Mouse (Mus musculus) E14TG2a.4 (cell line): ENCODE results near the gene Oxgr1.
"Not testable (repeated sequence)": the region's sequence is repeated elsewhere in the genome, so short reads cannot be mapped to it uniquely, and the experiment has no call there.

ENCODE experiments used
- H3K27me3 ChIP-seq: 2 replicates; pipeline ENCODE4 v1.6.1; 2014; ENCODE audit warnings: low read length, control low read depth; ENCODE audit not compliant: insufficient read depth
- H3K36me3 ChIP-seq: 2 replicates; pipeline ENCODE4 v1.6.1; 2014; ENCODE audit warnings: low read length, control low read depth; ENCODE audit not compliant: insufficient read depth
- H3K4me1 ChIP-seq: replicated peaks from 2 replicates; pipeline ENCODE4 v1.6.1; 2014; ENCODE audit warnings: low read depth, low read length, control low read depth
- H3K4me3 ChIP-seq: replicated peaks from 2 replicates; pipeline ENCODE4 v1.5.1; 2014; ENCODE audit warnings: mild to moderate bottlenecking, low read length
- H3K9me3 ChIP-seq: 2 replicates; pipeline ENCODE4 v1.6.1; 2014; ENCODE audit warnings: low read length, control low read depth
- CTCF ChIP-seq: conservative IDR thresholded peaks from 2 replicates; pipeline ENCODE4 v1.5.1; 2014; ENCODE audit warnings: low read length
- NANOG ChIP-seq: IDR thresholded peaks from 2 replicates; pipeline ENCODE4 v1.6.1; 2014; ENCODE audit warnings: borderline replicate concordance, low read length, mixed read lengths
- POU5F1 ChIP-seq: IDR thresholded peaks from 2 replicates; pipeline ENCODE4 v1.6.1; 2014; ENCODE audit warnings: low read length, borderline replicate concordance

Gene Oxgr1

DNA sequence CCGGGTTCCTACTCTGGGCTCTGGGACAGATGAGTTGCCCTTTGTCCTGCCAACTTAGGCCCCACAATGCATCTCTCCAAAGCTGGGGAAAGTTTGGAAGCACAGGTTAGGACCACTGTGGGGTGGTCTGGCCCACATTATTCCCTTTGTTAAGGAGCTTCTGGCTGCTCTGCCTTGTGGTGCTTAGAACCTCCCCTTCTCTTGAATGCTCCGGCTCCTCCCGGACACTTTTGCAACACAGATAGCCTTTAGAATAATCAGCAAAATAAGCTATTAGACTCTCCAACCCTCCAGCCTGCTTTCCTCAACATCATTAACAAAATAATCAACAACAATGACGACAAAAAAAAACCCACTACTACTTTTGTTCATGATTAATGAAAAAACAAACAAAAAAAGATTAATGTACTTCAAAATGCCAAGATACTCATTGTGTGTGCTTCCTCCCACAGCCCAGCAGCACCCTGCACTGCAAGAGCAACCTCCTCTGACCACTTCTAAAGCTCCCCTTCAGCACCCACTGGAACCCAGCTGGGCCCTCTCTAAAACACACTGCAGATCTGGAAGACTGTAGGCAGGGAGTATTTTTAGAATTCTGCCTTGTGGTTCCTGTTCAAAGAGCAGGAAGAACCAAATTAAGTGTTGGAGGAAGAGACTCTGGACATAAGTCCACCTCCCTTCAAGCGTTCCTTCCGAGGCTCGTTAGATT, 53.1 kb downstream of the Oxgr1 start:
- Histone ChIP-seq H3K9me3 (no peaks in the 10 kb centered on the region), H3K27me3 (no peaks in the 10 kb centered on the region), H3K4me1 (peaks cover 12% of the 10 kb centered on the region), H3K4me3 (no peak overlapping the region), H3K36me3 (no peaks in the 10 kb centered on the region)
- TF ChIP-seq NANOG: no peak
- no peak for TF ChIP-seq CTCF
- TF ChIP-seq POU5F1: no peak

DNA sequence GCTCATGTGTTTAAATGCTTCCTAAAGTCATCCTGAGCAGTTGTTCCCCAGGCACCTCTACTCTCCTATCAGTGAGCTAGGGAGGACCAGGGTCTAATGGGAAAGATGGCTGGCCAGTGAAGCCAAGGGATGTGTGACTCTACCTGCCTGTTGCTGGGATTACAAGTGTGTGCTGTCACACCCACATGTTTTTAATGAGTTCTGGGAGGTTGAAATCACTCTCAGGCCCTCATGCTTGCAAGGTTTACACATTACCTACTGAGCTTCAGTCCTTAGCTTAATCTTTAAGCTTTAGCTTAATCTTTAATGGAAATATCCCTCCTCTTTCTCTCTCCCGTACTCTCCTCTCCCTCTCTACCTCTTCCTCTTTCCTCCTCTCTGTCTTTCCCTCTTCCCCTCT, 55.0 kb downstream of the Oxgr1 start:
- H3K9me3 ChIP-seq: no peaks in the 10 kb centered on the region
- no peak for TF ChIP-seq CTCF
- no peak for TF ChIP-seq POU5F1
- no peak for TF ChIP-seq NANOG
- no peaks in the 10 kb centered on the region for H3K36me3 ChIP-seq
- H3K4me3 ChIP-seq: no peak overlapping the region
- no peaks in the 10 kb centered on the region for H3K27me3 ChIP-seq
- peaks cover 12% of the 10 kb centered on the region for H3K4me1 ChIP-seq

DNA sequence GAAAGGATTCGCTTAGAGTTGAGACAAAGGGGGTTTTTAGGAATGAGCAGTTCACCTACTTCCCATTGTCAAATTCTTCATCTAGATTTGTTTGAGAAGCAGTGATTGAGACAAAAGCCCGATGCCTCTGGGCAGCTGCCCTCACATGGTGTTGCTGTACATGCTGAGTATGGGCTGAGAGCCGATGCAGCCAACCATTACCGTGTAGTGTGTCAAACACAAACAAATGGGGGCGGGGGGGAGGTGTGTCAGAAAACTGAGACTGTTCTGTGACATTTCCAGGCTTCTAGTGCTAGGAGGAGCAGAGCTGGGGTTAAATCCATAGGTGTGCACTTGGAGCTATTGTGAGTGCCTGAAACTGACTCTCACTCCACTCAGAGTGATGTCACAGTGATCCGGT, 55.5 kb downstream of the Oxgr1 start:
- no peaks in the 10 kb centered on the region for H3K9me3 ChIP-seq
- TF ChIP-seq NANOG: no peak
- no peak for TF ChIP-seq CTCF
- no peak for TF ChIP-seq POU5F1
- H3K4me1 ChIP-seq: peaks cover 12% of the 10 kb centered on the region
- H3K27me3 ChIP-seq: no peaks in the 10 kb centered on the region
- no peak overlapping the region for H3K4me3 ChIP-seq
- H3K36me3 ChIP-seq: no peaks in the 10 kb centered on the region

DNA sequence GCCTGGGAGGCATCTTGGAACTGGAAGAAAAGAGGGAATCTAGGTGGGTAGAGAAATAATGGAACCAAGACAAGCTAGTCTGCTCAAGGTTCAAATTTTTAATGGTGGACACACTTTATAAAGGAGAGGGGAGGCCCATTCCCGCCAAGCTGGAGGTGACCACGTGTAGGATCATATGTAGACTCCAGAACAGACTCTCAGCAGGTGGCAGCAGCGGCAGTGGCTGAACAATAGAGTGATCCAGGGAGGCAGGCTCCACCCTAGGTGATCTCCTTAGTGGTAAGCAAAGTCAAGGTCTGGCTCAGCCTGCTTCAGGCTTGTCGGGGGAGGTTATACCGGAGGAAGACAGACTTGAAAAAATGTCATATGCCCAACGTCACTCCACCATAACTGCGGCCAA, 55.9 kb downstream of the Oxgr1 start:
- H3K27me3 ChIP-seq: not testable (repeated sequence)

DNA sequence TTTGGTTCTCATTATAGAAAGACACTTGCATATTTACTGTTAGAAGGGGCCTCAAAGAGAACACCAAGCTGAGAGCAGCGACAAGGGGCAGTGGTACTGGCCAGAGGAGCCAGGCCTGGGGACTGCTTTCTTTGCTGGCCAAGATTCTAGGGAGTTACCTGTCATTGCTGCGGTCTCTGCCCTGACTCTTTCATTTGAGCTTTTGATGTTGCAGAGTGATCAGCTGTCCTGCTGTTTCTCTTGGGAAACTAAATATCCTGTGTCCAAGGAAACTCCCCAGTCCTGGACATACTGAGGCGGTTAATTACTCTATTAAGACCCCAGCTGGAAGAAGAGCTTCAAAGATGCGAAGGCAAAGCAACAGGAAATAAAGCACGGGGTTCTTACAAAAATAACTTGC, 60.9 kb downstream of the Oxgr1 start:
- Histone ChIP-seq H3K9me3 (no peaks in the 10 kb centered on the region), H3K36me3 (no peaks in the 10 kb centered on the region), H3K4me3 (no peak overlapping the region), H3K27me3 (no peaks in the 10 kb centered on the region), H3K4me1 (peaks cover 3% of the 10 kb centered on the region; the same call in 1 of the 2 replicates)
- TF ChIP-seq NANOG: no peak
- TF ChIP-seq CTCF: no peak
- no peak for TF ChIP-seq POU5F1

More for the DNA sequence above, 55.9 kb downstream of the Oxgr1 start:
- H3K4me3 ChIP-seq, H3K9me3 ChIP-seq, H3K36me3 ChIP-seq: not testable (repeated sequence)
- H3K4me1 ChIP-seq: peaks cover 12% of the 10 kb centered on the region

DNA sequence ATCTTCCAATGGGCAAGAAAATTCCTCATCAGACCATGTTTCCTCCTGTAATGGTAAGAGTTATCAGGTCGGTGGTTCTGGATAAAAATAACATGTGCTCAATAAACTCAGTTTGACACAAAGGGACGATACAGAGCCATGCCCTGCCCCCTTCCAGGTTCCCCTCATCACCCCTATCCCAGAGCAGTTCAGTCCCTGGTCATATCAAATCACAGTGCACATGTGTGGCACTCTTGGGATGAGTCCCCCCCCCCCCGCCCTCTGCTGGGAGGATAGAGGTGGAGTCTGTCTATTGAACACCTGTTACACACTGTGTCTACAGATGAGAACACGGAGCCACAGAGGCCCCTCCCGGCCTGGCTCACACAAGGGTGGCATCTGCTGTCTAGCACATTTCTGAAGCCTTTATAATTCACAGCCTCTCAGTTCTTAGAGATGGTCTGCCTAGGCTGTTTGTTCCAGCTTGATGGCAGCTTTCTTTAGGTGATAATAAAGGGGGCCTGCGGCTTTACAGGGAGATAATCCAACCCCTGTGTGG, 61.5 kb downstream of the Oxgr1 start:
- no peaks in the 10 kb centered on the region for H3K36me3 ChIP-seq
- H3K9me3 ChIP-seq: no peaks in the 10 kb centered on the region
- no peaks in the 10 kb centered on the region for H3K4me1 ChIP-seq
- TF ChIP-seq CTCF: no peak
- TF ChIP-seq NANOG: no peak
- no peak for TF ChIP-seq POU5F1
- H3K27me3 ChIP-seq: no peaks in the 10 kb centered on the region
- no peak overlapping the region for H3K4me3 ChIP-seq
